Mouse (Mus musculus) CH12.LX (cell line): ENCODE results near the gene Junb. TPM values are rescaled to one million over a fixed set of nuclear protein-coding genes. Genes with fewer than 3 reads are reported as not detected.

Source experiments
- DNase-seq: peaks from one replicate; pipeline ENCODE4 v3.0.0-alpha.2; 2013; ENCODE audit errors: extremely low read depth
- H3K27ac ChIP-seq: 2 replicates; pipeline ENCODE4 v1.5.1; 2012; ENCODE audit warnings: low read depth, mild to moderate bottlenecking, control low read depth, moderate library complexity; ENCODE audit not compliant: insufficient read depth
- H3K27me3 ChIP-seq: replicated peaks from 2 replicates; pipeline ENCODE3; 2012; ENCODE audit warnings: inconsistent platforms
- H3K36me3 ChIP-seq, 2 experiments: replicated peaks in 1 of 2; 2 replicates each; pipeline versions ENCODE3 to v1.6.1; 2012; ENCODE audit warnings: inconsistent platforms in 1 of 2, low read length in 1 of 2, mild to moderate bottlenecking in 1 of 2, mixed read lengths in 1 of 2, moderate library complexity in 1 of 2; ENCODE audit not compliant: control insufficient read depth in 1 of 2, insufficient read depth in 1 of 2
- H3K4me1 ChIP-seq, 2 experiments: 2 replicates each; pipeline ENCODE4 v1.6.1; 2012; ENCODE audit warnings: inconsistent platforms in 1 of 2, moderate library complexity in 1 of 2; ENCODE audit not compliant: insufficient read depth in 2 of 2, control insufficient read depth in 1 of 2
- H3K4me2 ChIP-seq: 2 replicates; pipeline ENCODE4 v1.6.1; 2012; ENCODE audit warnings: low read depth, mild to moderate bottlenecking, control low read depth; ENCODE audit not compliant: poor library complexity, insufficient read depth, severe bottlenecking
- H3K4me3 ChIP-seq, 3 experiments: fragments of 150-350 bp in 1 of 3; sonication (generic) in 1 of 3; replicated peaks in 1 of 3; 2 replicates each; pipeline versions ENCODE3 to v1.5.1; 2011 to 2012; ENCODE audit warnings: low read depth in 2 of 3, low read length in 2 of 3, mild to moderate bottlenecking in 2 of 3, moderate library complexity in 2 of 3, control low read depth in 1 of 3, improper control_type of control experiment in 1 of 3, inconsistent platforms in 1 of 3, mixed read lengths in 1 of 3; ENCODE audit not compliant: poor library complexity in 1 of 3
- H3K79me2 ChIP-seq: replicated peaks from 2 replicates; pipeline ENCODE4 v1.6.1; 2012; ENCODE audit warnings: mild to moderate bottlenecking, moderate library complexity; ENCODE audit not compliant: control insufficient read depth, poor library complexity, insufficient read depth, severe bottlenecking; ENCODE audit errors: extremely low read depth
- H3K9ac ChIP-seq: 2 replicates; pipeline ENCODE4 v1.6.1; 2012; ENCODE audit warnings: low read depth, mild to moderate bottlenecking, control low read depth, moderate library complexity; ENCODE audit not compliant: insufficient read depth
- H3K9me3 ChIP-seq: replicated peaks from 2 replicates; pipeline ENCODE3; 2012; ENCODE audit warnings: low read length, inconsistent platforms, mixed read lengths
- CTCF ChIP-seq, 2 experiments: IDR thresholded peaks in 1 of 2; conservative IDR thresholded peaks in 1 of 2; 2 replicates each; pipeline ENCODE4 v1.5.1; 2011 to 2012; ENCODE audit warnings: low read depth in 2 of 2, low read length in 2 of 2, improper control_type of control experiment in 1 of 2, inconsistent platforms in 1 of 2, mild to moderate bottlenecking in 1 of 2, moderate library complexity in 1 of 2
- ELF1 ChIP-seq: IDR thresholded peaks from 2 replicates; pipeline ENCODE4 v1.6.1; 2014; ENCODE audit warnings: low read depth, mild to moderate bottlenecking, inconsistent platforms, low read length, improper control_type of control experiment
- EP300 ChIP-seq: IDR thresholded peaks from 2 replicates; pipeline ENCODE4 v1.6.1; 2011; ENCODE audit warnings: low read length, improper control_type of control experiment
- HCFC1 ChIP-seq: IDR thresholded peaks from 2 replicates; pipeline ENCODE4 v1.6.1; 2012; ENCODE audit warnings: low read depth, mild to moderate bottlenecking, inconsistent platforms, low read length, improper control_type of control experiment
- IRF4 ChIP-seq: IDR thresholded peaks from 2 replicates; pipeline ENCODE4 v1.6.1; 2014; ENCODE audit warnings: low read depth, mild to moderate bottlenecking, inconsistent platforms, low read length, improper control_type of control experiment
- MAX ChIP-seq: IDR thresholded peaks from 2 replicates; pipeline ENCODE4 v1.6.1; 2011; ENCODE audit warnings: low read length, improper control_type of control experiment
- PAX5 ChIP-seq: IDR thresholded peaks from 2 replicates; pipeline ENCODE4 v1.6.1; 2012; ENCODE audit warnings: low read length, inconsistent platforms, mixed read lengths
- POLR2AphosphoS2 ChIP-seq: IDR thresholded peaks from 2 replicates; pipeline ENCODE4 v1.6.1; 2011; ENCODE audit warnings: low read depth, low read length, improper control_type of control experiment
- RAD21 ChIP-seq: IDR thresholded peaks from 2 replicates; pipeline ENCODE4 v1.6.1; 2011; ENCODE audit warnings: low read depth, mild to moderate bottlenecking, low read length, improper control_type of control experiment, moderate library complexity
- SIN3A ChIP-seq: IDR thresholded peaks from 2 replicates; pipeline ENCODE4 v1.6.1; 2012; ENCODE audit warnings: low read length, improper control_type of control experiment, inconsistent platforms
- SMC3 ChIP-seq: IDR thresholded peaks from 2 replicates; pipeline ENCODE4 v1.6.1; 2011; ENCODE audit warnings: low read depth, low read length, improper control_type of control experiment
- TBP ChIP-seq: conservative IDR thresholded peaks from 2 replicates; pipeline ENCODE4 v1.6.1; 2011; ENCODE audit warnings: low read depth, low read length, improper control_type of control experiment
- TCF12 ChIP-seq: IDR thresholded peaks from 2 replicates; pipeline ENCODE4 v1.6.1; 2014; ENCODE audit warnings: low read depth, mild to moderate bottlenecking, inconsistent platforms, low read length, improper control_type of control experiment
- USF2 ChIP-seq: conservative IDR thresholded peaks from 2 replicates; pipeline ENCODE4 v1.6.1; 2011; ENCODE audit warnings: low read depth, low read length, improper control_type of control experiment
- ZC3H11A ChIP-seq: IDR thresholded peaks from 2 replicates; pipeline ENCODE4 v1.6.1; 2012; ENCODE audit warnings: low read depth, mild to moderate bottlenecking, inconsistent platforms, low read length, improper control_type of control experiment
- ZMIZ1 ChIP-seq: IDR thresholded peaks from 2 replicates; pipeline ENCODE4 v1.6.1; 2012; ENCODE audit warnings: low read depth, mild to moderate bottlenecking, inconsistent platforms, low read length, improper control_type of control experiment
- dilution Hi-C: fragments of 300-500 bp; cut with MboI; formaldehyde crosslinking; loops from 2 replicates; pipeline ENCODE4 v1.14.3; 2020; ENCODE audit warnings: low sequenced_read_pairs; ENCODE audit not compliant: extremely low pct_unique_long_range_greater_than_20kb, extremely low pct_ligation_motif_present
- in situ Hi-C: fragments of 300-500 bp; cut with MboI; formaldehyde crosslinking; loops from 3 replicates; pipeline ENCODE4 v1.14.3; 2019; ENCODE audit warnings: low sequenced_read_pairs, low pct_ligation_motif_present, low pct_unique_long_range_greater_than_20kb, mixed read lengths
- polyA plus RNA-seq: library from polyadenylated mRNA; unstranded; fragments of >175 nt; gene quantifications from 2 replicates; pipeline ENCODE4 v1.2.1, GENCODE M21; 2012; ENCODE audit warnings: low read depth; ENCODE audit not compliant: insufficient read length
- total RNA-seq, 2 experiments: library from RNA; depleted of rRNA; stranded (reverse); fragments of 300-350 nt in 1 of 2; fragments of >200 nt in 1 of 2; gene quantifications; 2 replicates each; pipeline ENCODE4 v1.2.3; 2012 to 2014

The Junb gene
- total and polyA plus RNA-seq, 3 experiments = 63.4 to 342 (median 217) TPM

DNA sequence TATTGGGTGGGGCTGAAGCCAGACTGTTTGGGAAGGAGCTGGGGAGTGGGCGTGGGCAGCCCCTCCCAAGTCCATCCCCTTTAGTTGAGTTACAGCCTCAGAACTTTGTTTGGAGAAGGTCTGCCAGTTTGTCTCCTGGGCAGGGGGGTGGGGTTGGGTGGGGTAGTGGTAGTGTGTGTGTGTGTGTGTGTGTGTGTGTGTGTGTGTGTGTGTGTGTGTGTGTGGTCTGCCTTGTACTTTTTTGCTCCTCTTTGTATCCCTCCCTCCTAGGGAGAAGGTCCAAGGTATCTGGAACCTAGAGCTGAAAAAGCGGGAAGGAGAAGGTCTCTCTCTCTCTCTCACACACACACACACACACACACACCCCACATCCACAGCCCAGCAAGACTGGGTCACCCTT is 35.9 kb upstream of the Junb start, which contains the start of gene Best2:
TSS of gene Best2 (minus strand) at position 101 of the 400 bp plus-strand sequence.
- Histone ChIP-seq H3K4me2 (peak within 1 kb of the TSS; percentile 9; the same call in 1 of the 2 replicates), H3K27me3 (no peaks in the 10 kb centered on the region), H3K36me3 (peaks cover 19 to 31% of the 10 kb centered on the region in 2 experiments), H3K9me3 (no peaks in the 10 kb centered on the region), H3K79me2 (no peaks in the 10 kb centered on the region), H3K27ac (no peak within 1 kb of the TSS), H3K4me3 (peak within 1 kb of the TSS in 2 of 3 experiments; percentile 5 to 18), H3K9ac (peak within 1 kb of the TSS; percentile 1; the same call in 1 of the 2 replicates), H3K4me1 (no peaks in the 10 kb centered on the region)
- dilution Hi-C loops (no loop called here), in situ Hi-C loops (no loop called here)
- TF ChIP-seq IRF4 = no peak
- TF ChIP-seq SIN3A = no peak
- no peak for TF ChIP-seq MAX
- TF ChIP-seq PAX5 = no peak
- TF ChIP-seq POLR2AphosphoS2 = no peak
- no peak for TF ChIP-seq ZC3H11A
- no peak for TF ChIP-seq HCFC1
- no peak for TF ChIP-seq USF2
- TF ChIP-seq TCF12 = no peak
- no peak for TF ChIP-seq EP300
- no peak for TF ChIP-seq SMC3
- no peak for TF ChIP-seq ZMIZ1
- no peak for TF ChIP-seq TBP
- no peak for DNase-seq

DNA sequence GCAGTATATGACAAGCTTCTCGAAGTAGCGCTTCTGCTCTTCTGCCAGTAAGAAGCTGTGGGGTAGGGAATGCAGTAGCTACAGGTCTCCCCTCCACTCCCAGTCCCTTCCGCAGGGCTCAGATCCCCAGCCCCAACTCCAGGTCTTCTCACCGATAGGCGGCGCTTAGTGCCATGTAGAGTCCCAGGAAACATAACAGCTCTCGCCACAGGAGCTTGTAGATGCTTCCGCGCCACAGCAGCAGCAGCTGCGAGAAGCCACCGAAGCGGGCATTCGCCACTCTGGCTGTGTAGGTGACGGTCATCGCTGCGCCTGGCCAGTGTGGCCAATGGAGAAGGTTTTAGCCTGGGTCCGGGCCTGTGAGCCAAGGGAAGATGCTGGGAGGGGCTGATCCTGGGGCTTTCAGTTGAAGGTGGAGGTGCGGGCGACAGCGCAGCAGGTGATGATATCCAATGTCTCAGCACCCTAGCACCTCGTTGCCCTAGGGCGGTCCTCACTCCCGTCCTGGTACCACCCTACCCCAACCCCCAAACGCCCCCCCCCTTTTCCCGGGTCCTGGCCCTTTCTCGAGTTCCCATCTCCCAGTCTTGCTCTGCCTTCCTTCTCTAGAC is 34.8 kb upstream of the Junb start:
- Histone ChIP-seq H3K79me2 (no peaks in the 10 kb centered on the region), H3K4me2 (peak overlapping the region; percentile 9; the same call in 1 of the 2 replicates), H3K4me3 (peak overlapping the region in 2 of 3 experiments; percentile 5 to 18), H3K27ac (no peak overlapping the region), H3K36me3 (peaks cover 8 to 22% of the 10 kb centered on the region in 2 experiments)
- in situ Hi-C loops (no loop called here), dilution Hi-C loops (no loop called here)
- TF ChIP-seq CTCF (conservative IDR thresholded peaks at IDR 0.05 in 1 of 2, IDR thresholded peaks at IDR 0.05 in 1 of 2; ENCODE audit: low read depth in 2 of 2, low read length in 2 of 2) (peak in 1 of 2 experiments; percentile 68; a peak in 2 of 4 replicates), ELF1 (0 out of 2 replicates have a peak, but pooled peaks have one; percentile 12), RAD21 (peak; percentile 38), POLR2AphosphoS2 (no peak), SMC3 (peak; percentile 38)
- TF ChIP-seq, all 38 proteins: peak for 4
- H3K4me1 ChIP-seq = no peaks in the 10 kb centered on the region
- H3K9me3 ChIP-seq = no peaks in the 10 kb centered on the region
- H3K9ac ChIP-seq = peak overlapping the region; percentile 1; the same call in 1 of the 2 replicates
- no peaks in the 10 kb centered on the region for H3K27me3 ChIP-seq
- DNase-seq = no peak
